Mouse (Mus musculus) cortical plate, adult 2 months (tissue): ENCODE data around the gene Oas1d.

Experiments
- CTCF ChIP-seq: fragments of 200-500 bp; IDR thresholded peaks from 2 replicates; pipeline ENCODE4 v1.5.1; 2011; ENCODE audit warnings: mild to moderate bottlenecking, control low read depth, low read length; ENCODE audit not compliant: insufficient read depth; ENCODE audit errors: extremely low read depth
- POLR2A ChIP-seq: fragments of 200-500 bp; IDR thresholded peaks from 2 replicates; pipeline ENCODE4 v1.6.1; 2011; ENCODE audit warnings: mild to moderate bottlenecking, low read length, control low read depth; ENCODE audit not compliant: insufficient read depth; ENCODE audit errors: extremely low read depth

- no peak for TF ChIP-seq CTCF
- no peak for TF ChIP-seq POLR2A
Measured at GRCm38 (mm10) chr5:120920296-120920695, 6.0 kb downstream of the Oas1d start.
